Mouse (Mus musculus): ENCODE measurements around the gene Olfr589. TPM values are rescaled to one million over a fixed set of nuclear protein-coding genes. Genes with fewer than 3 reads are reported as not detected.
"Not testable (repeated sequence)": the region's sequence is repeated elsewhere in the genome, so short reads cannot be mapped to it uniquely, and the experiment has no call there.

Olfr589 gene
- total RNA-seq (2012; rRNA removed), result not detected in 2 replicates
- polyA plus RNA-seq (2012; ENCODE audit: insufficient read depth in 1 of 2, insufficient read length in 2 of 2, low read depth in 1 of 2, low replicate concordance in 2 of 2, missing spikeins in 1 of 2), result not detected

- no peak within 1 kb of the TSS for H3K27ac ChIP-seq (ENCODE audit: control insufficient read depth, low read depth, low read length)
- H3K9me3 ChIP-seq (replicated peaks; ENCODE audit: insufficient read depth, low read length), result no peaks in the 10 kb centered on the region
- H3K27me3 ChIP-seq (ENCODE audit: control insufficient read depth in 1 of 2, insufficient read depth in 2 of 2, low read length in 2 of 2), result no peaks in the 10 kb centered on the region
- TF ChIP-seq EP300 (IDR thresholded peaks at IDR 0.05; ENCODE audit: low read depth in 1 of 2, low read length in 2 of 2) (no peak), TCF12 (IDR thresholded peaks at IDR 0.05; ENCODE audit: low read depth, low read length) (no peak), RAD21 (IDR thresholded peaks at IDR 0.05; ENCODE audit: low read depth, low read length) (no peak), CTCF (IDR thresholded peaks at IDR 0.05 in 2 of 3, conservative IDR thresholded peaks at IDR 0.05 in 1 of 3; ENCODE audit: control insufficient read depth in 1 of 3, insufficient read depth in 1 of 3, low read depth in 2 of 3, low read length in 3 of 3, poor library complexity in 1 of 3, severe bottlenecking in 1 of 3) (no peak), ZC3H11A (IDR thresholded peaks at IDR 0.05; ENCODE audit: low read depth, low read length) (no peak)
- H3K4me1 ChIP-seq (ENCODE audit: control insufficient read depth in 1 of 2, insufficient read depth in 2 of 2, low read length in 2 of 2), result no peaks in the 10 kb centered on the region
- no peaks in the 10 kb centered on the region for H3K79me2 ChIP-seq (ENCODE audit: control insufficient read depth, insufficient read depth, low read length, poor library complexity)
- no peak for DNase-seq (ENCODE audit: low read depth, low spot score)
- H3K4me3 ChIP-seq (ENCODE audit: control insufficient read depth in 1 of 2, insufficient read depth in 1 of 2, low read depth in 2 of 2, low read length in 2 of 2), result no peak within 1 kb of the TSS
- no peaks in the 10 kb centered on the region for H3K36me3 ChIP-seq (ENCODE audit: control insufficient read depth in 1 of 2, insufficient read depth in 2 of 2, low read length in 2 of 2)
- H3K9ac ChIP-seq (ENCODE audit: control insufficient read depth, low read depth, low read length, poor library complexity, severe bottlenecking), result no peak within 1 kb of the TSS
Observed at GRCm38 (mm10) chr7:103156256-103156655, at the start of gene Olfr589. Gene Olfr589, minus strand, starts transcription at chr7:103156356.

- H3K9me3 ChIP-seq (replicated peaks; ENCODE audit: insufficient read depth, low read length); H3K27me3 ChIP-seq (ENCODE audit: control insufficient read depth in 1 of 2, insufficient read depth in 2 of 2, low read length in 2 of 2); H3K9ac ChIP-seq (ENCODE audit: control insufficient read depth, low read depth, low read length, poor library complexity, severe bottlenecking); H3K27ac ChIP-seq (ENCODE audit: control insufficient read depth, low read depth, low read length); DNase-seq (ENCODE audit: low read depth, low spot score); H3K4me1 ChIP-seq (ENCODE audit: control insufficient read depth in 1 of 2, insufficient read depth in 2 of 2, low read length in 2 of 2); H3K36me3 ChIP-seq (ENCODE audit: control insufficient read depth in 1 of 2, insufficient read depth in 2 of 2, low read length in 2 of 2); H3K79me2 ChIP-seq (ENCODE audit: control insufficient read depth, insufficient read depth, low read length, poor library complexity); H3K4me3 ChIP-seq (ENCODE audit: control insufficient read depth in 1 of 2, insufficient read depth in 1 of 2, low read depth in 2 of 2, low read length in 2 of 2): not testable (repeated sequence)
Observed at GRCm38 (mm10) chr7:103184503-103184902, 28.3 kb upstream of the Olfr589 start, which contains the start of gene Olfr592. Gene Olfr592, plus strand, starts transcription at chr7:103184803.

- Histone ChIP-seq H3K79me2 (ENCODE audit: control insufficient read depth, insufficient read depth, low read length, poor library complexity) (no peaks in the 10 kb centered on the region), H3K27me3 (ENCODE audit: control insufficient read depth in 1 of 2, insufficient read depth in 2 of 2, low read length in 2 of 2) (no peaks in the 10 kb centered on the region), H3K36me3 (ENCODE audit: control insufficient read depth in 1 of 2, insufficient read depth in 2 of 2, low read length in 2 of 2) (no peaks in the 10 kb centered on the region), H3K4me1 (ENCODE audit: control insufficient read depth in 1 of 2, insufficient read depth in 2 of 2, low read length in 2 of 2) (no peaks in the 10 kb centered on the region), H3K9ac (ENCODE audit: control insufficient read depth, low read depth, low read length, poor library complexity, severe bottlenecking) (no peak within 1 kb of the TSS), H3K9me3 (replicated peaks; ENCODE audit: insufficient read depth, low read length) (no peaks in the 10 kb centered on the region), H3K4me3 (ENCODE audit: control insufficient read depth in 1 of 2, insufficient read depth in 1 of 2, low read depth in 2 of 2, low read length in 2 of 2) (no peak within 1 kb of the TSS), H3K27ac (ENCODE audit: control insufficient read depth, low read depth, low read length) (no peak within 1 kb of the TSS)
- no peak for DNase-seq (ENCODE audit: low read depth, low spot score)
- TF ChIP-seq ZNF384 (IDR thresholded peaks at IDR 0.05; ENCODE audit: low read depth, low read length) (no peak), BHLHE40 (IDR thresholded peaks at IDR 0.05; ENCODE audit: borderline replicate concordance, low read depth, low read length) (no peak), CTCF (IDR thresholded peaks at IDR 0.05 in 2 of 3, conservative IDR thresholded peaks at IDR 0.05 in 1 of 3; ENCODE audit: control insufficient read depth in 1 of 3, insufficient read depth in 1 of 3, low read depth in 2 of 3, low read length in 3 of 3, poor library complexity in 1 of 3, severe bottlenecking in 1 of 3) (no peak), RCOR1 (IDR thresholded peaks at IDR 0.05; ENCODE audit: low read depth, low read length) (no peak), SIN3A (IDR thresholded peaks at IDR 0.05; ENCODE audit: low read length) (no peak), TBP (IDR thresholded peaks at IDR 0.05; ENCODE audit: low read depth, low read length) (no peak), E2F4 (IDR thresholded peaks at IDR 0.05; ENCODE audit: borderline replicate concordance, low read depth, low read length) (no peak), MAX (IDR thresholded peaks at IDR 0.05; ENCODE audit: low read length) (no peak), ELF1 (IDR thresholded peaks at IDR 0.05; ENCODE audit: low read depth, low read length) (no peak), NRF1 (IDR thresholded peaks at IDR 0.05; ENCODE audit: insufficient read depth, low read depth, low read length, poor library complexity, severe bottlenecking) (no peak), HCFC1 (IDR thresholded peaks at IDR 0.05; ENCODE audit: low read depth, low read length) (no peak), ZC3H11A (IDR thresholded peaks at IDR 0.05; ENCODE audit: low read depth, low read length) (no peak), MYB (IDR thresholded peaks at IDR 0.05; ENCODE audit: low read depth, low read length) (no peak), CHD1 (IDR thresholded peaks at IDR 0.05; ENCODE audit: low read depth, low read length) (no peak), GABPA (IDR thresholded peaks at IDR 0.05; ENCODE audit: low read depth, low read length) (no peak), EP300 (IDR thresholded peaks at IDR 0.05; ENCODE audit: low read depth in 1 of 2, low read length in 2 of 2) (no peak)
Observed at GRCm38 (mm10) chr7:103178240-103178639, 22.1 kb upstream of the Olfr589 start, which contains the start of gene Olfr591. Gene Olfr591, minus strand, starts transcription at chr7:103178340.

Measured in MEL (cell line).